Mouse (Mus musculus): ENCODE measurements around the gene Pdgfb. TPM values are rescaled to one million over a fixed set of nuclear protein-coding genes. Genes with fewer than 3 reads are reported as not detected.
A peak's percentile ranks its signal among the peaks of the same experiment; 100 is the strongest.

The Pdgfb gene
- polyA plus RNA-seq, 1 experiment from 2014 or later, result 2.8 TPM

DNA sequence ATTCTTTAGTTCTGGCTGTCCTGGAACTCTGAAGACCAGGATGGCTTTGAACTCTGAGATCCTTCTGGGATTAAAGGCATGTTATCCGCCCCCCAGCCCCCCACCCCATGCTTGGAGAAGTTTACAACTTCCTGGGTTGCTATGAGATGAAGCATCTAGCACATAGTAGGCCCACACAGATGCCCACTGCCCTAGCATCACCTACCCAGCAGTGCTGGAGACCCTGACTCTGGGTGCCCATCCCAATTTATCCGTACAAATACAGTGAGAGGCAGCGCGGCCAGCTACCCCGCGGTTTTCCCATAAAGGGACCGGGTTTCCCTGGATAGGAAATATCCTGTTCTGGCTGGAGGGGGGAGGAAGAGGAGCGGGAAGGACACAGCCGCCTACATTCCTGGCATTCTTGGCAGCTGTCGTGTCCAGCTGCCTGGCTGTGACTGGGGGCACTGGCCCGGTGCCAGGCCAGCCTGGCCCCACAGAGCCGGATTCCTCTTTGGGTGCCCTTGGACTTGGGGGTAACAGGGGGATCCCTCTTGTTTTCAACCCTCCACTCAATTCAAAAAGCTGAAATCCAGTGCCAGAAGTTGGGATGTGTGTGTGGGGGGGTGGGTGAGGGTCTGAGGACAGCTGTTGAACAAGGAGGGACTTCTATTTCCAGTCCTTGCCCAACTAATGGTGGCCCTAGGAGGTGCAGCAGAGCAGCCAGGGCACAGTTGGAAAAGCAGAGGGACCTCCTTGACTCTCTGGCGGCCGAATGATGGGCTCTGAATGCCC, 62.9 kb downstream of the Pdgfb start:
- ATAC-seq (replicated peaks; ENCODE audit: low FRiP score) (no peak), DNase-seq (ENCODE audit: low spot score) (no peak)
- Histone ChIP-seq H3K4me2 (ENCODE audit: low read depth, low read length, severe bottlenecking) (no peak overlapping the region), H3K4me1 (replicated peaks; ENCODE audit: control insufficient read depth, insufficient read depth, low read length) (peaks cover 8% of the 10 kb centered on the region; the same call in 1 of the 2 replicates), H3K27me3 (ENCODE audit: control insufficient read depth, insufficient read depth, low read length) (no peaks in the 10 kb centered on the region), H3K27ac (ENCODE audit: low read depth, low read length) (no peak overlapping the region), H3K9ac (ENCODE audit: low read length) (no peak overlapping the region), H3K9me3 (ENCODE audit: control insufficient read depth, low read length) (no peaks in the 10 kb centered on the region), H3K36me3 (ENCODE audit: control insufficient read depth, insufficient read depth, low read length) (no peaks in the 10 kb centered on the region), H3K4me3 (ENCODE audit: low read depth, low read length) (no peak overlapping the region)
- 57% methylated on average over 14 of the region's 14 CpGs for WGBS

DNA sequence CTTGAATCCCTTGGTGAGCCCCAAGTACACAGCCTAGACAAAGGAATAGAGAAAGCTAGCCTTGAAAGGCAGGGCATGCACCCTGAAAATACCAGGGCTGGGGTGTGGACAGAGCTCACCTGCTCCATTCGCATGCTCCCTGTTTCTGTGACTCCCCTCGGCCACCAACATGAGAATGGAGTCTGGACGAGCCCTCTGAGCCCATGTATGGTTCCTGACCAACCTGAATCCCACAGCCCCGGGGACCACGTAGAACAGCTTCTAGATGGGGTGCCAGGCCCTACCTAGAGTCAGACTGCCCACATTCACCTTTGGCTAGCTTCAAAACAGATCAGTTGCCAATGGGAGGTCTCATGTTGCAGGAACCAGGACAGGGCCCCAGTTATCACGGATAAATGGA, 63.6 kb downstream of the Pdgfb start:
- Histone ChIP-seq H3K36me3 (ENCODE audit: control insufficient read depth, insufficient read depth, low read length) (no peaks in the 10 kb centered on the region), H3K27me3 (ENCODE audit: control insufficient read depth, insufficient read depth, low read length) (no peaks in the 10 kb centered on the region), H3K27ac (ENCODE audit: low read depth, low read length) (no peak overlapping the region), H3K4me1 (replicated peaks; ENCODE audit: control insufficient read depth, insufficient read depth, low read length) (peaks cover 8% of the 10 kb centered on the region; the same call in 1 of the 2 replicates), H3K9ac (ENCODE audit: low read length) (no peak overlapping the region), H3K4me3 (ENCODE audit: low read depth, low read length) (no peak overlapping the region), H3K4me2 (ENCODE audit: low read depth, low read length, severe bottlenecking) (no peak overlapping the region), H3K9me3 (ENCODE audit: control insufficient read depth, low read length) (no peaks in the 10 kb centered on the region)
- whole genome bisulfite sequencing, result 76% methylated on average over 6 of the region's 6 CpGs
- ATAC-seq (replicated peaks; ENCODE audit: low FRiP score) (no peak), DNase-seq (ENCODE audit: low spot score) (no peak)

- peak; percentile 67 for ATAC-seq (replicated peaks; ENCODE audit: low FRiP score)
- WGBS, result 4% methylated on average over 24 of the region's 24 CpGs
Observed at GRCm38 (mm10) chr15:79950250-79951025, 64.3 kb downstream of the Pdgfb start.

GRCm38 (mm10) chr15:79947681-79948080, 67.1 kb downstream of the Pdgfb start:
- Histone ChIP-seq H3K36me3 (ENCODE audit: control insufficient read depth, insufficient read depth, low read length) (no peaks in the 10 kb centered on the region), H3K27ac (ENCODE audit: low read depth, low read length) (no peak overlapping the region), H3K4me1 (replicated peaks; ENCODE audit: control insufficient read depth, insufficient read depth, low read length) (peaks cover 8% of the 10 kb centered on the region; the same call in 1 of the 2 replicates), H3K27me3 (ENCODE audit: control insufficient read depth, insufficient read depth, low read length) (no peaks in the 10 kb centered on the region), H3K4me3 (ENCODE audit: low read depth, low read length) (no peak overlapping the region), H3K4me2 (ENCODE audit: low read depth, low read length, severe bottlenecking) (no peak overlapping the region), H3K9me3 (ENCODE audit: control insufficient read depth, low read length) (no peaks in the 10 kb centered on the region), H3K9ac (ENCODE audit: low read length) (no peak overlapping the region)
- ATAC-seq (replicated peaks; ENCODE audit: low FRiP score) (no peak), DNase-seq (ENCODE audit: low spot score) (no peak)
- WGBS, result 78% methylated on average over 6 of the region's 6 CpGs

More at GRCm38 (mm10) chr15:79950250-79951025, 64.3 kb downstream of the Pdgfb start:
- Histone ChIP-seq H3K27ac (ENCODE audit: low read depth, low read length) (no peak overlapping the region), H3K36me3 (ENCODE audit: control insufficient read depth, insufficient read depth, low read length) (no peaks in the 10 kb centered on the region), H3K9ac (ENCODE audit: low read length) (peak overlapping the region; percentile 44; the same call in 1 of the 2 replicates), H3K9me3 (ENCODE audit: control insufficient read depth, low read length) (no peaks in the 10 kb centered on the region), H3K27me3 (ENCODE audit: control insufficient read depth, insufficient read depth, low read length) (no peaks in the 10 kb centered on the region), H3K4me2 (ENCODE audit: low read depth, low read length, severe bottlenecking) (peak overlapping the region; percentile 48), H3K4me3 (ENCODE audit: low read depth, low read length) (peak overlapping the region; percentile 11; the same call in 1 of the 2 replicates), H3K4me1 (replicated peaks; ENCODE audit: control insufficient read depth, insufficient read depth, low read length) (peaks cover 8% of the 10 kb centered on the region; the same call in 1 of the 2 replicates)
- DNase-seq (ENCODE audit: low spot score), result peak; percentile 89

DNA sequence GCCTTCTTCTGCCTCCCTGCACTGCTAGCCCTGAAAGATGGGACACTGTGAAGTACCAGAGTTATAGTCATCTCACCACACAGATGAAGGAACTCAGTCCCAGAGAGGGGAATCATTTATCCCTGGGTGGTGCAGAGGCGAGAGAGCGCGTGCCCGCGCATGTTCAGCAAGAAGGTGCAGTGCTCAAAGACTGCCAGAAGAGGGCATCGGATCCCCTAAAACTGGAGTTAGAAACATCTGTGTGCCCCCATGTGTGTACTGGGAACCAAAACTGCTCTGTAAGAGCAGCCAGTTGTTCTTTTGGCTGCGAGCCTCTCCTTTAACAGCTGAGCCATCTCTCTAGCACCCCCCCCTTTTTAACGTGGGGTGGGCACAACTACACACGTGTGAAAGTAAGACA, 68.0 kb downstream of the Pdgfb start:
- H3K9me3 ChIP-seq (ENCODE audit: control insufficient read depth, low read length), result no peaks in the 10 kb centered on the region
- no peaks in the 10 kb centered on the region for H3K27me3 ChIP-seq (ENCODE audit: control insufficient read depth, insufficient read depth, low read length)
- 56% methylated on average over 9 of the region's 9 CpGs for WGBS
- peak; percentile 65 for DNase-seq (ENCODE audit: low spot score)
- no peaks in the 10 kb centered on the region for H3K36me3 ChIP-seq (ENCODE audit: control insufficient read depth, insufficient read depth, low read length)
- H3K9ac ChIP-seq (ENCODE audit: low read length), result no peak overlapping the region
- peaks cover 4% of the 10 kb centered on the region; the same call in 1 of the 2 replicates for H3K4me1 ChIP-seq (replicated peaks; ENCODE audit: control insufficient read depth, insufficient read depth, low read length)
- no peak for ATAC-seq (replicated peaks; ENCODE audit: low FRiP score)
- no peak overlapping the region for H3K4me2 ChIP-seq (ENCODE audit: low read depth, low read length, severe bottlenecking)
- H3K4me3 ChIP-seq (ENCODE audit: low read depth, low read length), result no peak overlapping the region
- H3K27ac ChIP-seq (ENCODE audit: low read depth, low read length), result no peak overlapping the region

GRCm38 (mm10) chr15:79946022-79946421, 68.8 kb downstream of the Pdgfb start:
- no peak overlapping the region for H3K27ac ChIP-seq (ENCODE audit: low read depth, low read length)
- ATAC-seq (replicated peaks; ENCODE audit: low FRiP score) (peak; percentile 76), DNase-seq (ENCODE audit: low spot score) (peak; percentile 94)
- H3K9ac ChIP-seq (ENCODE audit: low read length), result no peak overlapping the region
- 12% methylated on average over 4 of the region's 4 CpGs for WGBS
- no peaks in the 10 kb centered on the region for H3K36me3 ChIP-seq (ENCODE audit: control insufficient read depth, insufficient read depth, low read length)
- no peaks in the 10 kb centered on the region for H3K9me3 ChIP-seq (ENCODE audit: control insufficient read depth, low read length)
- H3K4me3 ChIP-seq (ENCODE audit: low read depth, low read length), result no peak overlapping the region
- H3K4me1 ChIP-seq (replicated peaks; ENCODE audit: control insufficient read depth, insufficient read depth, low read length), result peaks cover 4% of the 10 kb centered on the region; the same call in 1 of the 2 replicates
- H3K27me3 ChIP-seq (ENCODE audit: control insufficient read depth, insufficient read depth, low read length), result no peaks in the 10 kb centered on the region
- H3K4me2 ChIP-seq (ENCODE audit: low read depth, low read length, severe bottlenecking), result no peak overlapping the region

Small RNA genes lying within 50 kb of the gene (microRNA-seq; reads per million reads assigned to microRNA genes)
- gene Mir7213 (ENCODE audit: insufficient number of aligned reads), result not detected

Other genes with a start within 250 kb of the Pdgfb start
- gene Dnal4, start 237.1 kb downstream of the Pdgfb start, polyA plus RNA-seq (2014; fragmentation: Nextera tagmentation; extraction: Ambion mirVana), result 63.9 and 76.7 TPM in 2 replicates
- 1.4 and 2.1 TPM in 2 replicates for gene Nptxr, start 210.2 kb downstream of the Pdgfb start, polyA plus RNA-seq (2014; fragmentation: Nextera tagmentation; extraction: Ambion mirVana)
- not detected in 2 replicates for gene Npcd, start 180.7 kb downstream of the Pdgfb start, polyA plus RNA-seq (2014; fragmentation: Nextera tagmentation; extraction: Ambion mirVana)
- 31.2 and 32.3 TPM in 2 replicates for gene Cbx6, start 180.3 kb downstream of the Pdgfb start, polyA plus RNA-seq (2014; fragmentation: Nextera tagmentation; extraction: Ambion mirVana)
- 10.0 and 10.6 TPM in 2 replicates for gene Apobec3, start 123.3 kb downstream of the Pdgfb start, polyA plus RNA-seq (2014; fragmentation: Nextera tagmentation; extraction: Ambion mirVana)
- 2.5 and 3.3 TPM in 2 replicates for gene Cbx7, start 43.9 kb downstream of the Pdgfb start, polyA plus RNA-seq (2014; fragmentation: Nextera tagmentation; extraction: Ambion mirVana)
- 11.3 and 13.6 TPM in 2 replicates for gene Syngr1, start 76.4 kb upstream of the Pdgfb start, polyA plus RNA-seq (2014; fragmentation: Nextera tagmentation; extraction: Ambion mirVana)
- gene Rpl3, start 76.9 kb upstream of the Pdgfb start, polyA plus RNA-seq (2014; fragmentation: Nextera tagmentation; extraction: Ambion mirVana), result 1,023 and 1,042 TPM in 2 replicates
- gene Tab1, start 118.2 kb upstream of the Pdgfb start, polyA plus RNA-seq (2014; fragmentation: Nextera tagmentation; extraction: Ambion mirVana), result 36.7 and 40.0 TPM in 2 replicates
- 8.8 and 9.2 TPM in 2 replicates for gene Mgat3, start 158.7 kb upstream of the Pdgfb start, polyA plus RNA-seq (2014; fragmentation: Nextera tagmentation; extraction: Ambion mirVana)
- gene Mief1, start 219.0 kb upstream of the Pdgfb start, polyA plus RNA-seq (2014; fragmentation: Nextera tagmentation; extraction: Ambion mirVana), result 47.0 and 47.1 TPM in 2 replicates
- gene AC140267.1, start 220.9 kb upstream of the Pdgfb start, polyA plus RNA-seq (2014; fragmentation: Nextera tagmentation; extraction: Ambion mirVana), result not detected in 2 replicates
- 139 and 144 TPM in 2 replicates for gene Atf4, start 240.2 kb upstream of the Pdgfb start, polyA plus RNA-seq (2014; fragmentation: Nextera tagmentation; extraction: Ambion mirVana)
- 69.1 and 69.4 TPM in 2 replicates for gene Rps19bp1, start 249.3 kb upstream of the Pdgfb start, polyA plus RNA-seq (2014; fragmentation: Nextera tagmentation; extraction: Ambion mirVana)

Data from forebrain, embryonic 11.5 days (tissue).